Mouse (Mus musculus) spleen, adult 10 weeks (tissue): ENCODE measurements around the gene Coq3. TPM values are rescaled to one million over a fixed set of nuclear protein-coding genes. Genes with fewer than 3 reads are reported as not detected.

ENCODE experiments used
- polyA plus RNA-seq: library from polyadenylated mRNA; stranded (reverse); fragments of 350-450 nt; fragmentation: Illumina TruSeq; extraction: RNeasy Lipid Tissue Mini Kit (QIAGEN cat#74804); gene quantifications from one replicate; pipeline ENCODE4 v1.2.3, GENCODE M21; 2015; ENCODE audit warnings: low replicate concordance; ENCODE audit not compliant: insufficient read depth

Gene Coq3
- 7.2 TPM for polyA plus RNA-seq

DNA sequence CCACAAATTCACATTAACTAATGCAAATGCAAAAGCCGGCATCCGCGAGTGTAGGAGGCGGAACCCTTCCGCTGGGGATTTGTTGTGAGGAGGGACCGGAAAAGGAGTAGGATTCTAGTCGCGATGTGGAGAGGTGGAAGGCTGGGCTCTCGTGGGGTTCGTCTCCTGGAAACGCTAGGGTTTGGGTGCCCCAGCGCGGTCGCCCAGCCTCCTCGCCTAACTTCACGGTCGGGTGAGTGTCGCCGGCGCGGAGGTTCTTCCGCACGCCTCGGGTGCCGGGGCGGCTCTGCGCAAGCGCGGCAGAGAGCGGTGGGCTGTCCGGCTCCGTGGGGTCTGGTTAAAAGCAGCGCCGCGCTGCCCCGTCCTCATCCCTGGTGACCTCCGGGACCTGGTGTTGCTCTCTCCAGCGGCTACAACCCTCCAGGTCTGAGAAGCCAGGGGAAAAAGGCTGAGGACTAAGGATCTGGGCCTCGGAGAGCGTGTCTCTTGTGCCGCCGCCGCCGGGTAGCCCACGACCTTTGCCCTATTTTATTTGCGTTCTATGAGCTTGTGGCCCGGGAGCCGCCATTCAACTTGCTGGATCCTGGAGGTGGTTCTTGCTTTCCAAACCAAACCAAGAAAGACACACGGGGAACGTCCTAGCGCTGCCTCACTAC, at the start of gene Coq3:
Gene Coq3, plus strand, starts transcription at position 109 of the 656 bp plus-strand sequence.

DNA sequence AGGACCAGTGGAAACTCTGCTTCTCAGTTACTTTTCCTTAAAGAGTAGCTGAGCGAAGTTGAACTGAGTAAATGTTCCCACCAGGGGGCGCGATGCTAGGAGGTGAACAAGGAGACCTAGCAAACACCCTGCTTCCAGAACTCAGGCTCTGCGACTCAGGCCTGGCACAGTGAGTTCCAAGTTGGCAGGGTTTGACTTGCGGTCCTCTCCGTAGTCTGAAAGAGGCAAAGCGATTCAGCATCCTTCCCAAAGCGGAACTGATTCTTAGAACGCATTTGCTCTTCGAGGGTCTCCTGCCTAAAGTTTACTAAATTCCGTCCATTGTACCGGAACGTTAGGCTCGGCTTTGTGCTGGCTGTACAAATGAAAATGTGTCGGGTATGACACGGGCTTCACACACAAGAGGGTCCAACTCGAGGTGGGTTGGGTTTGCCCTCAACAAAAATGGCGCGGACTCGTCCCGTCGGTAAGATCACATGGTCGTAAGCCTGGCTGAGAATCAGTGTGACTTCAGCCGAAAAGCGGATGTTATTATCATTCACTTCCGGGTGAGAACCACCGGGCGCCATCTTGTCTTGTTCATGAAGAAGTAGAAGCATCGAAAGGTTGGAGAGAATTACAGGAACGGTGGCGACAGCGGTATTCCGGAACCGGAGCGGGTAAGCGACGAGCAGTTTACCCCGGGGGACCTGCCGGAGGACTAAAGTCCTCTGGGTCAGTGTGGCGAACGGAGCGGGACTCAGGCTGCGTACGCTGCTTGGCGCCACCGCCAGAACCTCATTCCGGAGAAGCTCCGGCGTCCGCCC, 31.8 kb upstream of the Coq3 start, which contains the start of gene Pnisr:
Gene Pnisr, plus strand, starts transcription at position 103 of the 806 bp plus-strand sequence.

DNA sequence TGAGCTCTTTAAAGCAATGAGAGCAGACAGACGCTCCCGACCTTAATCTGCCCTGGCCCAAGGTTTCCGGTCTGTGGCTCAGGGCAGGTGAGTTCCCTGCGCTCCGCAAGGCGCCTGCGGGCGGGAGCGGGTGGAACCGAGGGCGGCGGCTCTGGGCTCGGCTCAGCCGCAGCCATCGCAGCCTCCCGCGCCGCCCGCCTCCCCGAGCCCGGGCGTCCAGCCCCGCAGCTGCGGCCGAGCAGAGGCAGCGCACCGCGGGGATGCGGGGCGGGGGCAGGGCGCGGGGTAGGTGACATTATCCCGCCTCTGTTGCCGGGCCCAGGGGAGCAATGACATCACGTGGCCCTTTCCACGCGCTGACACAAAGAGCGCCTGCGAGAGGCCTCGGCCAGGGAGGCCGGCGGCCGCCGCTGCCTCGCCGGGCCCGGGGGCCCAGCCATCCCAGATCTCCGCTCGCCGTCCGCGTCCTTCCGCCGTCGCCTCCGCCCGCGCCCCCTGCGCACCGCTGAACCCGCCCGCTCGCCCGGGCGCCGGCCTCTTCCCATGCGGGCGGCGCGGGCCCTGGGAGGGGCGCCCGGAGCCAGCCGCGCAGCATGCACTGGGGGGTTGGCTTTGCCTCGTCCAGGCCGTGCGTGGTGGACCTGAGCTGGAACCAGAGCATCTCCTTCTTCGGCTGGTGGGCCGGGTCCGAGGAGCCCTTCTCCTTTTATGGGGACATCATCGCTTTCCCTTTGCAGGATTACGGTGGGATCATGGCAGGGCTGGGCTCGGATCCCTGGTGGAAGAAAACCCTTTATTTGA, 51.7 kb downstream of the Coq3 start, which contains the start of gene Faxc:
Gene Faxc, plus strand, starts transcription at position 359 of the 801 bp plus-strand sequence.

Other genes starting within 250 kb of the Coq3 start
- gene Prdm13, start 193.7 kb upstream of the Coq3 start, polyA plus RNA-seq: not detected
- gene Ccnc, start 152.0 kb upstream of the Coq3 start, polyA plus RNA-seq: 36.3 TPM
- gene Usp45, start 112.5 kb upstream of the Coq3 start, polyA plus RNA-seq: 30.5 TPM
- gene Tstd3, start 112.5 kb upstream of the Coq3 start, polyA plus RNA-seq: 19.7 TPM
- 414 TPM for gene Pnisr, start 32.1 kb upstream of the Coq3 start, polyA plus RNA-seq
- gene Faxc, start 51.7 kb downstream of the Coq3 start, polyA plus RNA-seq: 0.59 TPM